Mouse (Mus musculus) heart, embryonic 13.5 days (tissue): ENCODE results near the gene Tyw1. TPM values are rescaled to one million over a fixed set of nuclear protein-coding genes. Genes with fewer than 3 reads are reported as not detected.

Source experiments
- ATAC-seq: fragments of 200-750 bp; cut with Nextera tagmentation; 2 replicates; pipeline ENCODE4 v1.8.0; 2017; ENCODE audit warnings: moderate TSS enrichment; ENCODE audit not compliant: insufficient number of reproducible peaks, low FRiP score, low TSS enrichment; ENCODE audit errors: extremely low read depth
- H3K27ac ChIP-seq: fragments of 300-500 bp; sonication (generic); replicated peaks from 2 replicates; pipeline ENCODE4 v1.5.1; 2015; ENCODE audit warnings: moderate library complexity, mild to moderate bottlenecking, inconsistent platforms
- H3K27me3 ChIP-seq: fragments of 300-500 bp; sonication (generic); replicated peaks from 2 replicates; pipeline ENCODE4 v1.6.1; 2015; ENCODE audit warnings: mild to moderate bottlenecking, inconsistent platforms
- H3K36me3 ChIP-seq: fragments of 300-500 bp; sonication (generic); 2 replicates; pipeline ENCODE4 v1.6.1; 2015; ENCODE audit warnings: mild to moderate bottlenecking, inconsistent platforms
- H3K4me1 ChIP-seq: fragments of 300-500 bp; sonication (generic); 2 replicates; pipeline ENCODE4 v1.6.1; 2015; ENCODE audit warnings: inconsistent platforms
- H3K4me2 ChIP-seq: fragments of 300-500 bp; sonication (generic); 2 replicates; pipeline ENCODE4 v1.6.1; 2015; ENCODE audit warnings: inconsistent platforms, mild to moderate bottlenecking, moderate library complexity
- H3K4me3 ChIP-seq: fragments of 300-500 bp; sonication (generic); 2 replicates; pipeline ENCODE4 v1.5.1; 2015; ENCODE audit warnings: moderate library complexity, mild to moderate bottlenecking, inconsistent platforms
- H3K9ac ChIP-seq: fragments of 300-500 bp; sonication (generic); 2 replicates; pipeline ENCODE4 v1.6.1; 2015; ENCODE audit warnings: inconsistent platforms, mild to moderate bottlenecking, moderate library complexity
- H3K9me3 ChIP-seq: fragments of 300-500 bp; sonication (generic); 2 replicates; pipeline ENCODE4 v1.6.1; 2016; ENCODE audit warnings: inconsistent platforms
- WGBS: fragments of 180-500 bp; shearing (Covaris S2); methylation state at CpG from one replicate; pipeline ENCODE4 v1.1.7; 2015; ENCODE audit warnings: mixed read lengths; 5-methylcytosine and 5-hydroxymethylcytosine counted together
- polyA plus RNA-seq: library from polyadenylated mRNA; unstranded; fragments of >200 nt; fragmentation: Nextera tagmentation; extraction: Ambion mirVana; gene quantifications from 2 replicates; pipeline ENCODE4 v1.2.1, GENCODE M21; 2015

Tyw1 gene
- polyA plus RNA-seq, 1 experiment from 2014 or later, result 16.4 TPM

DNA sequence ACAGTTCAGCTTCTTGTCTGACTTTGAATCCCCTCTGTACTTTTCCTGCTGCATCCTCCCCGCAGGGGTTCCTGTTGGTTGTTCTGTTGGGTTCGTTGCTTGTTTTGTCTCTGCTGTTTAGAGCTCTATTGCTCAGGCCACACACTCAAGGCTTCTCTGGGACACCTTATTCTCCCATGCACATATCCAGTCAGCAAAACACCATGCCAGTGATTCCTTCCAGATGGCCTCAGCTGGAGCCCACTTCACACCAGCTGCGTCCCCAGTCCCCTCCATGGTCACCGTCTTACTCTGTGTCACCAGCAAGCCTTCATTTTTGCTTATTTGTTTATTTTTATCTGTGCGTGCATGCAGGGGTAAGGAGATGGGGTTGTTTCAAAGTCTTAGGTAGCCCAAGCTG is 38.5 kb downstream of the Tyw1 start:
- Histone ChIP-seq H3K4me2 (no peak overlapping the region), H3K4me1 (no peaks in the 10 kb centered on the region), H3K36me3 (peaks cover 90% of the 10 kb centered on the region), H3K9me3 (no peaks in the 10 kb centered on the region), H3K4me3 (no peak overlapping the region), H3K27ac (no peak overlapping the region), H3K9ac (no peak overlapping the region), H3K27me3 (no peaks in the 10 kb centered on the region)
- ATAC-seq, result no peak
- WGBS, result 89% methylated on average over 5 of the region's 5 CpGs

DNA sequence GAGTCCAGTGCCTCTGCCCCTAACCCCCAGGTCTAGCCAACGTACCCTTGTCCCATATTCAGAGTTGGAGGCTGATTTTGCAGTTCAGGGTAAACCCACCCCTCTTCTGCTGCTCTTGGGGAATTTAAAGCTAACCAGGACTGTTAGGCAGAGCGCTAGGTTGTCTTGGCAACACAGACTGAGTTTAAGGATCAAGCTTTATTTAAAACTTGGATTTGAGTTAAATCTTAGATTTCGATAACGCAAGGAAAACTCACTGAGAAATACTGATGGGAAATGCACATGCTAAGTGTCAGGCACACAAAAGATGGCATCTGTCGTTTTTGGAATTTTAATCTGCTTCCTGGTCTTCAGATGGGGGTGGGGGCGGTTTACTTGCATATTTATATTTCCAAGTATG is 39.2 kb downstream of the Tyw1 start:
- H3K4me3 ChIP-seq, result no peak overlapping the region
- no peak overlapping the region for H3K4me2 ChIP-seq
- H3K27ac ChIP-seq, result no peak overlapping the region
- H3K4me1 ChIP-seq, result no peaks in the 10 kb centered on the region
- WGBS, result 90% methylated on average over 6 of the region's 6 CpGs
- H3K9ac ChIP-seq, result no peak overlapping the region
- peaks cover 90% of the 10 kb centered on the region for H3K36me3 ChIP-seq
- no peaks in the 10 kb centered on the region for H3K9me3 ChIP-seq
- no peak for ATAC-seq
- H3K27me3 ChIP-seq, result no peaks in the 10 kb centered on the region

DNA sequence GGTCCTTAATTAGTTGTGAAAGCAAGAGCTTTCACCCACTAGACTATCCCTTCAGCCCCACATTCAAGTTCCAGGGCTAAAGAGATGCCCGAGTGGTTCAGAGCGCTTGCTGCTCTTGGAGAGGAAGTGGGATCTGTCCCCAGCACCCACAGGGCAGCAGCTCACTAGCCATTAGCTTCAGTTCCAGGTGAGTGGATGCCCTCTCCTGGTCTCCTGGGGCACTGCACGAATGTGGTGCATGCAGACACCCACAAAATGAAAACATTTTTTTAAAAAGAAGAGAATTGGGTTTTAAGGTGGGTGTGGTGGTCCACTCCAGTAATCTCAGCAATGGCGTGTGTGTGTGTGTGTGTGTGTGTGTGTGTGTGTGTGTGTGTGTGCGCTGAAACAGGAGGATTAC is 40.7 kb downstream of the Tyw1 start:
- no peak for ATAC-seq
- Histone ChIP-seq H3K36me3 (peaks cover 92% of the 10 kb centered on the region), H3K9ac (no peak overlapping the region), H3K4me2 (no peak overlapping the region), H3K27me3 (no peaks in the 10 kb centered on the region), H3K4me3 (no peak overlapping the region), H3K9me3 (no peaks in the 10 kb centered on the region), H3K27ac (no peak overlapping the region), H3K4me1 (no peaks in the 10 kb centered on the region)
- WGBS, result 86% methylated on average over 5 of the region's 5 CpGs

DNA sequence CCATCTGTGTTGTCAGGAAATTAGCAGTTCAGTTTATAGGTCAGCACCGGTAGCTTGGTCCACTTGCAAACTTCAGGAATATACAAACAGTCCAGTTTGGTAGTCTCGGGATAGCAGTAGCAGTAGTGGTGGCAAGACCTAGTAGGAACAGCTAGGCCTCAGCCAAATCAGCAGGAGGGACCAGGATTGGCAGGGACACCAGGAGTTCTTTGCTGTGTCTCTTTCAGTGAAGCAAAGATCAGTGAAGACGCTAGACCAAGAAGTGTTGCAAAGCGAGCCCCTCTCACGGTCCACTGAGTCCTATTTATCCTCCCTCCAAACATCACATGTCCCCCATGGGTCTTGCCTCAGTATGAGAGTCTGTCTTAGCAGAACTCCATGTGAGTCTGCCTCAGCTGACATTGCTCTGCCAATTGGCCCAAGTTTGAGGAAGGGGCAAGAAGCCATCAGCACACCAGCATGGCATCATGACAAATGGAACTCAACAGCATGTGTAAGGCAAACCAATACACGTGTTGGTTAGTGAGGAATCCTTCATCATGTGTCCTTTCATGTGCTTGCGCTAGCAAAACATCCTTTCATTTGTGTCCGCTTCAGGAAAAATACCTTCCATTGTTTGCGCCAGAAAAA is 43.5 kb downstream of the Tyw1 start:
- H3K27ac ChIP-seq, result no peak overlapping the region
- H3K4me1 ChIP-seq, result no peaks in the 10 kb centered on the region
- H3K4me2 ChIP-seq, result no peak overlapping the region
- H3K9me3 ChIP-seq, result no peaks in the 10 kb centered on the region
- 90% methylated on average over 9 of the region's 9 CpGs for WGBS
- H3K4me3 ChIP-seq, result no peak overlapping the region
- no peak for ATAC-seq
- H3K27me3 ChIP-seq, result no peaks in the 10 kb centered on the region
- H3K9ac ChIP-seq, result no peak overlapping the region
- H3K36me3 ChIP-seq, result peaks cover 92% of the 10 kb centered on the region

DNA sequence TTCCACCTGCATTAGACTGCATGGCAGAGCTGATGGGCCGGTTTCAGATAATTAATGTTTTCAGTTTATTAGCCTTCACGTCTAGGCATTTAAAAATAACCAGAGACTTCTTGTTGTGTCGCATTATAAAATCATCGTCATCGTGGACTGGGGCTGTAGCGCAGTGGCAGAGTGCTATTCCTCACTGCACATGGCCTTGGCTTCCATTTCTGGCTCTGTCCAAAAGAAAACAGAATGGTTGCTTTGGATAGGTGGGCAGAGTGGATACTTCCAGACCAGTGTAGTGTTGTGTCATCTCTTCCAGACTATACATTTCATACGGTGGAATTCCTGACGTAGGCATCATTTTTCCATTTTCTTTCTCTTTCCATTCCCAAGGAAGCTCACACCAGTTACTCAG is 44.1 kb downstream of the Tyw1 start:
- peaks cover 92% of the 10 kb centered on the region for H3K36me3 ChIP-seq
- ATAC-seq, result no peak
- WGBS, result 95% methylated on average over 8 of the region's 8 CpGs
- no peak overlapping the region for H3K27ac ChIP-seq
- H3K4me2 ChIP-seq, result no peak overlapping the region
- no peaks in the 10 kb centered on the region for H3K4me1 ChIP-seq
- H3K4me3 ChIP-seq, result no peak overlapping the region
- H3K27me3 ChIP-seq, result no peaks in the 10 kb centered on the region
- no peak overlapping the region for H3K9ac ChIP-seq
- no peaks in the 10 kb centered on the region for H3K9me3 ChIP-seq

DNA sequence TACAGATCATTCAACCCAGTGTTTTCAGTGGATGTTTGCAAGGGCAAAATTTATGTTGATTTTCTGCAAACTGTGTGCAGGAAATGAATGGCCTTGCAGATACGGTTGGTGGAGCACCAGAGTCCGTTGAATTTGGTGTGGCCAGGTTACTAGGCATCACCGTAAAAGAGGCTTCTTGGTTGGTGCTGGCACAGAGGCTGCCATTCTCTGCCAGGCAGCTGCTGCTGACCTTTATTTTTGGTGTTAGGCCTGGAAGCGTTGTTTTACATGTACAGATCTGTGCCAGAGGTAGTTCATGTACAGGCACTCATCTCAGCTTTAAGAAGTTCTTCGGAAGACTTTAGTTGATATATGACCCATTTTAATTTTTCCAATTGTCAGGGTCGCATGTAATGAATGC is 48.2 kb downstream of the Tyw1 start:
- Histone ChIP-seq H3K27me3 (no peaks in the 10 kb centered on the region), H3K9me3 (no peaks in the 10 kb centered on the region), H3K36me3 (peaks cover 82% of the 10 kb centered on the region), H3K4me3 (no peak overlapping the region), H3K9ac (no peak overlapping the region), H3K4me1 (no peaks in the 10 kb centered on the region), H3K27ac (no peak overlapping the region), H3K4me2 (no peak overlapping the region)
- ATAC-seq, result no peak
- WGBS, result 90% methylated on average over 6 of the region's 6 CpGs

DNA sequence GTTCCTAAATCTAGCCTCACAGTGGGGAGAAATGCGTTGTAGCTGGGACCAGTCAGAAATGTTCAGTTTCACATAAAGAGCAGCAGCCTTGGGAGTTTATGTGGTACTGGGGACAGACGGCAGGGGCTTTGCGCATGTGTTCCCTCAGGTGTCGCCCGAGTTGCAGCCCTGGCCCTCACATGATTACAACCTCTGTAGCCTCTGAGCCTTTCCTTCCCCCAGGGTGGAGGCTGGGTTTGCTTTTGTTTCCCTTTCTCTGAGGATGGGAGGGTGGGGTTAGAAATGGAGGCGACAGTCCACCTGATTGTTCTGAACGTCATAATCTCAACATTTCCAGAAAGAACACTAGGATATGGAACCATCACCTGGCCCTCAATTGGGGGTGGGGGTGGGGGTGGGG is 52.5 kb downstream of the Tyw1 start:
- no peaks in the 10 kb centered on the region for H3K27me3 ChIP-seq
- H3K36me3 ChIP-seq, result peaks cover 69% of the 10 kb centered on the region
- no peak overlapping the region for H3K9ac ChIP-seq
- no peak overlapping the region for H3K4me2 ChIP-seq
- WGBS, result 81% methylated on average over 7 of the region's 7 CpGs
- H3K4me1 ChIP-seq, result 0 out of 2 replicates have a peak, but pooled peaks cover 3% of the 10 kb centered on the region
- ATAC-seq, result no peak
- no peaks in the 10 kb centered on the region for H3K9me3 ChIP-seq
- H3K4me3 ChIP-seq, result no peak overlapping the region
- H3K27ac ChIP-seq, result no peak overlapping the region

DNA sequence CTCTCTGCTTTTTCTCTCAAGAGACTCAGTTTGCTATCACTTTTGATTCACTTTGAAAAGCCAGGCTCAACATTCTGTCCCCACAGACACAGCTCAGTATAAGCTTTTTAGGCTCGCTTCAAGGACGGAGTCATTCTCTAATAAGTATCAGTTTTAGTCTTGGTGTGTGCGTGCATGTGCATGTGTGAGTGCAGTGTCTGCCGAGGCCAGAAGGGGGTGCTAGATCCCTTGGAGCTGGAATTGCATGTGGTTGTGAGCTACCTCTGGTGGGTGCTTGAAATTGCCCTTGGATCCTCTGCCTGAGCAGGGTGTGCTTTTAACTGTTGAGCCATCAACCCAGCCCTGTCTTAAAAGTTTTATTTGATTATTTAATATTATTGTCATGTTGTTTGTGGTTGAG is 54.7 kb downstream of the Tyw1 start:
- H3K4me3 ChIP-seq, result no peak overlapping the region
- H3K4me2 ChIP-seq, result no peak overlapping the region
- no peak overlapping the region for H3K9ac ChIP-seq
- H3K27me3 ChIP-seq, result no peaks in the 10 kb centered on the region
- H3K9me3 ChIP-seq, result no peaks in the 10 kb centered on the region
- ATAC-seq, result no peak
- 94% methylated on average over 4 of the region's 4 CpGs for WGBS
- 0 out of 2 replicates have a peak, but pooled peaks cover 3% of the 10 kb centered on the region for H3K4me1 ChIP-seq
- peaks cover 51% of the 10 kb centered on the region for H3K36me3 ChIP-seq
- H3K27ac ChIP-seq, result no peak overlapping the region

DNA sequence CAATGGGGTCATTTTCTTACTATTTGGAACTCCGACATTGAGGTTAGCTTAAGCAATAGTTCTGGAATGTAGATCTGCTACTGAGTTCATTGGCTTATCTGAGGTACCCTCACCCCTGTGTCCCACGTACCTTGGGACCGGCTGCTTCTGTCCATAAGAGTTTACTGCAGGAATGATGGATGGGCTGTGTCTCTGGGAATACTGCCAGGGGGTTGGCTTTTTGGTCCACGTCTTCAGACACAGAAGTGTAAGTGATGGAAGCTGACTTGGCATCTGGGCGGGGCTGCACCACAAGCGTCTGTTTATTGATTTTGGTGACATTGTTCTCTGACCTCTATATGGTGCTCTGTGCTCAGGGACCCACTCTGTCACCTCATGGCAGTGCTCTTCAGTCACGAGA is 55.4 kb downstream of the Tyw1 start:
- WGBS, result 53% methylated on average over 7 of the region's 7 CpGs
- Histone ChIP-seq H3K9ac (no peak overlapping the region), H3K4me1 (0 out of 2 replicates have a peak, but pooled peaks cover 3% of the 10 kb centered on the region), H3K4me2 (no peak overlapping the region), H3K27me3 (no peaks in the 10 kb centered on the region), H3K9me3 (no peaks in the 10 kb centered on the region), H3K27ac (no peak overlapping the region), H3K4me3 (no peak overlapping the region), H3K36me3 (peaks cover 45% of the 10 kb centered on the region)
- ATAC-seq, result no peak

DNA sequence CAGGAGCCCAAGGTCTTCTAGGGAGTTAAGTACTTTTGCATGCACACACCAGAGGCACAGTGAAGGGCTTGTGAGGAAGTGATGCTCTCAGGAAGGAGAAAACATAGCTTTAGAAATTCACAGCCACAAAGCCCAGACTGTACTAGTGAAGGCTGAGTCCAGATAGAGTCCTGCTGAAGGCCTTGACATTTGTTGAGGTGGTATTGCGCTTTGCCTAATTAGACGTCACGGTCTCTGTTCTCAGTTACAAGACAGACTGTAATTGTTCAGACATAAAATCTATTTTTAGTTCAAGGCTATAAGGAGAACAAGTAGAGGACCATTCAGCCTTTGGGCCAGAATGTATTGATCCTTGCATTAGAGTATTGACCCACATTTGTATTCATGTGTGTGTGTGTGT is 58.1 kb downstream of the Tyw1 start:
- 0 out of 2 replicates have a peak, but pooled peaks cover 3% of the 10 kb centered on the region for H3K4me1 ChIP-seq
- no peaks in the 10 kb centered on the region for H3K9me3 ChIP-seq
- H3K4me2 ChIP-seq, result no peak overlapping the region
- no peak overlapping the region for H3K27ac ChIP-seq
- WGBS, result 69% methylated on average over 3 of the region's 3 CpGs
- no peak for ATAC-seq
- H3K27me3 ChIP-seq, result no peaks in the 10 kb centered on the region
- no peak overlapping the region for H3K4me3 ChIP-seq
- peaks cover 47% of the 10 kb centered on the region for H3K36me3 ChIP-seq
- no peak overlapping the region for H3K9ac ChIP-seq

DNA sequence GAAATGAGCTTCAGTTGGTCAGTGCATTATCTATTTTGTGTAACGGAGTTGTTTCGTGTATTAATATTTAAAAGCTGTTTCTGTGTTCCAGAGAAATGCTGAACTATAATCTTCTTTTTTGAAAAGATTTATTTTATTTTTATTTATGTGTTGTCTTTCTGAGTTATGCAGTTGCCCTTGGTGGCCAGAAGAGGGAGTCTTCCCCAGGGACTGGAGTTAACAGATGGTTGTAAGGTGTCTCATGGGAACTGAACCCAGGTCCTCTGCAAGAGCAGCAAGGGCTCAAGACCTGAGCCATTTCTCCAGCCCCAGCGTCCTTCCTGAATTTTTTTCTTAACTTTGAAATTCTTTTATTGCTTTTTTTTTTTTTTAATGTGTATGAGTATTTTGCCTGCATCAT is 59.5 kb downstream of the Tyw1 start:
- Histone ChIP-seq H3K4me3 (no peak overlapping the region), H3K36me3 (peaks cover 44% of the 10 kb centered on the region), H3K4me2 (no peak overlapping the region), H3K27ac (no peak overlapping the region), H3K9me3 (no peaks in the 10 kb centered on the region), H3K27me3 (no peaks in the 10 kb centered on the region), H3K4me1 (0 out of 2 replicates have a peak, but pooled peaks cover 3% of the 10 kb centered on the region), H3K9ac (no peak overlapping the region)
- ATAC-seq, result no peak
- 89% methylated on average over 3 of the region's 3 CpGs for WGBS

DNA sequence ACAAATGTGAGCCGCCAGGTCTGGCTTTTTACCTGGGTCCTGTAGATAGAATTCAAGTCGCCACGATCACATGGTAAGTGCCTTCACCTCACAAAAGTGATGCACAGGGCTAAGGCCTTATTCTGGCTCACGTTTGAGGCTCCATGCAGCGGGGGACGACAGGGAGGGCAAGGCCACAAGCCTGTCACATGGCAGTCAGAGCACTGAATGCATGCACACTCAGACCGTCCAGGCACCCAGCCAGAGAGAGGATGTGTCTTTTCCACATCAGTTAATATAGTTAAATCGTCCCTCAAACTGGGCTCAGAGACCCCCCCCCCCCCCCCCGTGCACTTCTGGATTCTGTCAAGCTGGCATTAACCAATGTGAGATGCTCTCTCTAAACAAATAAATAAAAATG is 60.9 kb downstream of the Tyw1 start:
- Histone ChIP-seq H3K4me1 (no peaks in the 10 kb centered on the region), H3K4me2 (no peak overlapping the region), H3K27ac (no peak overlapping the region), H3K27me3 (no peaks in the 10 kb centered on the region), H3K4me3 (no peak overlapping the region), H3K9ac (no peak overlapping the region), H3K36me3 (peaks cover 32% of the 10 kb centered on the region), H3K9me3 (no peaks in the 10 kb centered on the region)
- WGBS, result 80% methylated on average over 9 of the region's 9 CpGs
- ATAC-seq, result no peak
